Mouse (Mus musculus) layer of hippocampus, adult 9-11 months (tissue): ENCODE measurements around the gene Trim9.

Experiments
- DNase-seq: peaks from one replicate; pipeline ENCODE4 v3.0.0; 2022

The Trim9 gene

GRCm38 (mm10) chr12:70322790-70323189 lies 24.6 kb downstream of the Trim9 start:
- no peak for DNase-seq

GRCm38 (mm10) chr12:70316147-70316546 lies 31.3 kb downstream of the Trim9 start:
- DNase-seq = no peak

DNA sequence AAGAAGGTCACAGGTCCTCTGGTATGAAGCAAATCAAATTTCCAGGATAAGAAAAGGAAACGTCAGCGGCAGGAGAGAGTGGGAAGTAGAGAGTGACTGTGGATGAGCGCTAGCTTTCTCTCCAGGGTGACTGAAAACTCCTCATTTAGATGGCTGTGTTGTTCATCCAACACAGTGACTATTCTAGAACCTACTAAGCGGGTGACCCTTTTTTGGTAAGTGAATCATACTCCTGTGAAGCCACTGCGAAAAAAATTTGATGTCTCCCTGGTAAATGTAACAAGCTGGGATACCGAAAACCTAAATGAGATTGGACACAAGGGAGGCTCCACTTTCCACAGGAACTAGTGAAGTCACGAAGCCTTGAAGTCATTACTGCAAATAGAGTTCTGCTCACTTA lies 39.5 kb downstream of the Trim9 start:
- DNase-seq = no peak

DNA sequence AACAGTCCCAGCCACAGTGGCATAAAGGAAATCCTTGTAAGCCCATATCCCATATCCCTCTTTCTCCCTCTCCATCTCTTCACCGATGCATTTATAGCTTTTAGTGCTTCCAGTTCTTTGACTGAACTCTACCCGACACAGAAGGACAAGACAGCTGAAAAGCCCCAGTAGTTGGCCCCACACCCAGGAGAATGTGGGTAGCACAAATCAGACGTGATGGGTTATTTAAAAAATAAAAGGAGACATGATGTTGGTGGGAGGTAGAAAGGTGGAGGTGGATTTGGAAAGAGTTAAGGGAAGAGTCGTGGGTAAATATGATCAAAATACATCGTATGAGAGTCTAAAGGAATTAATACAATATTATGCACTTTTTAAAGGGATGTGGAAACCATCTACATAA lies 40.4 kb downstream of the Trim9 start:
- DNase-seq = peak; percentile 42

- DNase-seq = no peak
These were observed 43.4 kb downstream of the Trim9 start for GRCm38 (mm10) chr12:70304014-70304413.

- no peak for DNase-seq
These were observed 43.9 kb downstream of the Trim9 start for GRCm38 (mm10) chr12:70303525-70303924.

DNA sequence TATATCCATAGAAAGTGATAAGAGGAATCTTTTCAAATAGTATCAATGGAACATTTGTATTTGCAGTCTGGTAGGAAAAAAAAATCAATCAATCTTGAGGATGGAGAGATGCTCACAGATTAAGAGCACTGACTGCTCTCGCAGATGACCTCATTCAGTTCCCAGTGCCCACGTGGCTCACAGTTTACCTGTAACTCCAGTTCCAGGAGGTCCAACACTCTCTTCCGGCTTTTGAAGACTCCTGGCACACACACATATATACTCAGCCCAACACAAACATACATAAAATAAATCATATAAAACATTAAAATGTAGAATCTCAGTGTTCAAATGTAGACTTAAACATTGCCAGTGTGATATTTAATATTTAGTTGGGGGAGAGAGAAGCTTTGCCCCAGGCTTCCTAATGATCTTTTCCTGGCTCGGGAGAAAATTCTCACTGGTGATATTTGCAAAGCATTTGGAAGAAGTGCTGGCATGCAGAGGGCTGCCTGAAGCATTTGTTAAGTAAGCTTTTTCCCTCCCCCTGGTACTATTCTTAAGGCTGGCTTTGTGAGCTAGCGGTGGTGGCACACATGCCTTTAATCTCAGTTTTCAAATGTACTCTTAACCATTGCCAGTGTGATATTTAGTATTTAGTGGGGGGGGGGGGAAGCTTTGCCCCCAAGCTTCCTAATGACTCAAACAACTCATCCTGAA lies 45.2 kb downstream of the Trim9 start:
- DNase-seq = no peak

DNA sequence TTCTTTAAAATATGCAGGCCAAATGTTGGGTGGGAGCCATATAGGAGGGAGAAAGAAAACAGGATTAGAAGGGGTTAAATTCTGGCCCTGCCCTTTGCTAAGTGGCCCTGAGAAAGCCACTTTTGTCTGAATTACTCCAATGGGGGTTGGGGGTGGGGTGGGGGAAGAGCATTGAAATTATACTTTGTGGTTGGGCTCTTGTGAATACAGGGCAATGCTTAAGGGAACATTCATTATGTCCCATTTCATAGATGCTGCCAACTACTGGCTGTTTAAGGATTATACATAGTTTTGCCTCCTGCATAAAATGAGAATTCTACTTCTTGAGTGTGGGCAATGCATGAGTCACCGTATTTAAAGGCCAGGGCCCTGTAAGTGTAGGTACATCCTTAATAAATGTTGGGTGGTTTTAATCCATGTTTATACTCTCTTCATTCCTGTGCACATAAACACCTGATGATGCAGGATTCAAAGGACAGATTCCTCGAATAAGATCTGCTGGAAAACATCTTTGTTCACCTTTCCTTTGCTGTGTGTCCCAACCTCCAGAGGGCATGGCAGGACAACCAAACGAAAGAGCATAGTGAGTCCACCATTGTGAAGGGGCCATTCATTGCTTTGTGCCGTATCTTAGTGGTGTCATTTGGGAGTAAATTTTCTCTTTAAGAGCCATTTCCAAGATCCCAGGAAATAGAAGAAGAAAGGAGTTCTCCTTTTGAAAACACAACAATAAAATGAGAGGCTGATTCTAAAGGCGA lies 53.3 kb downstream of the Trim9 start:
- DNase-seq = no peak

- no peak for DNase-seq
These were observed 54.1 kb downstream of the Trim9 start for GRCm38 (mm10) chr12:70293165-70293926.

- no peak for DNase-seq
These were observed 61.9 kb downstream of the Trim9 start for GRCm38 (mm10) chr12:70285521-70285920.

DNA sequence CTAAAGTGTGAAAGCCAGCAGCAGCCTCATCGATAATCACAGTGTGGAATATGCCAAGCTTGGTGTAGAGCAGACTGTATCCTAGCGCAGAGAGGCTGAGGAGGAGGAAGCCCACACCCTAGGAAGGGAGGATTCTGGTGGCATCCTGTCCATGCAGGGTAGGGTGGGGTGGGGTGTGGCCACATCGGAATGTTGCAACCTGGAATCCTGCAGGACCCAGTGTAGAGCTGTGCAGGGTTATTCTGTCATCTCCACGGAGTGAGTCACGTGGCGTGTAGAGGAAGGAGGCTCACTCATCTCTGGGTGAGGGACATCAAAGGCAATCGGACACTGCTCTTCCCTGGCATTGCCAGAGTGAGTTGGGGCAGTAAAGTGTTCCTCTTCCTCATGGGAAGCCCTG lies 62.4 kb downstream of the Trim9 start:
- DNase-seq = no peak

DNA sequence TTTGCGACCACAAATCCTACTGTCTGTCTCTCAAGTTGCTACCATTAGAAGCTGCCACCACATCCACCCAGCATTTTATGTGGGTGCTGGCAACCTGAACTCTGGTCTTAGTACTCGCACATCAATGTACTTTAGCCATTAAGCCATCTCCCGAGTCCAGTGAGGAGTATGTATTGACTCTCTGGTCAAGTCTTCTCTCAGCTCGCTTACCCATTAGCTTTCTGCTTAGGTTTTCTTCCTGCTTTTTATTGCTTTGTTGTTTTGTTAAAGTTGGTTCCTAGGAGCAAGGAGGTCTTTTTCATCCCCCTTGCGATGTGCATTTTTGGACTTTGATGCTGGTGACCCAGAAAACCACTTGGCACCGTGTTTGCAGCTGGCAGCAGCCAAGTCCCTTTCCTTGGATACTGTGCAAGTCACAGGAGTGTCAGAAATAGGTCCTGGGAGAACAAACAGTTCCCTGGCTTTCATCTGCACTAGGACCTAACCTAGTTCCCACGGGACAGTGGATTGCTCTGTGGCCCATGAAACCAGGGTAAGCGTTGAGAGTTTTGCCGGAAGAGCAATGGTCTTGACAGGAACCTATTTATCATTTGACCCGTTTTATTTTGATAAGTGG lies 64.2 kb downstream of the Trim9 start:
- peak; percentile 44 for DNase-seq

GRCm38 (mm10) chr12:70280930-70281329 lies 66.5 kb downstream of the Trim9 start:
- DNase-seq = no peak

GRCm38 (mm10) chr12:70280381-70280780 lies 67.0 kb downstream of the Trim9 start:
- no peak for DNase-seq

DNA sequence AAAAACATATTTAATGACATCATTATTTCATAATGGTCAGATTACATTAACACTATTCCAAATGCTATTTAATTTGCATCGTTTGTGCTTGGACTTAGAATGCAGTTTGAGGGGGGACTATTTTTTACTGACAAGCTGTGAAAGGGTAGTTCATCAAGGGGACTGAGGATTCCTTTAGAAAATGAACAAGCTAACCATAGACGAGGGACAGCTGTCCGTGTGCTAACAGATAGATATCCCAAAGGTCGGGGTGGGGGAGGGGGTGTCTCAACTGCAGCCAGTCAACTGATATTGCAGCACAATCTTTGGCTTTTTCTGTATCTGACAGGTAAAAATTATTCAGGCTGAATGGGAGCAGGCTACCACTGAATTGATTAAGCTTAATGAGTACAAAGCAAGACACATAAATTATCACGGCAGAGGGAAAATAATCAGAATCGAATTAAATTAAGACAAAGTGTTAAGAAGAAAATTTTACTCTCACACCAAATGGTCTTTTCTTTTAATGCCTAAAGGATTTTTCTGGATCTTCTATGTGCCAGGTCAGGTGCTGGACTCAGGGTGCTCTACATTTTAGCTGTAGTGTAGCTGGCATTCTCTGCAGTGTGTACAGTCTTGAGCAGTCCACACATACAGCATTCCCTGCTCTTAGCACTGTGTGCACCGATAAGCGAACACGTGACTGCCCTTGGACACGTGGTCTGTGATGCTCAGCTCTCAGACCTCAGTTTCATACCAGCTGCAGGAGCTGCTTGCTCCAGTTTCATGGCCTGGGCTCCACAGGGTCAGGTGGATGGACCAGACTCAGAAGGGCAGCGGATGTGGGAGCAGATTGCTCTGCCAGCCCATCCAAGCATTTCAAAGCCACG lies 70.1 kb downstream of the Trim9 start:
- DNase-seq = no peak

DNA sequence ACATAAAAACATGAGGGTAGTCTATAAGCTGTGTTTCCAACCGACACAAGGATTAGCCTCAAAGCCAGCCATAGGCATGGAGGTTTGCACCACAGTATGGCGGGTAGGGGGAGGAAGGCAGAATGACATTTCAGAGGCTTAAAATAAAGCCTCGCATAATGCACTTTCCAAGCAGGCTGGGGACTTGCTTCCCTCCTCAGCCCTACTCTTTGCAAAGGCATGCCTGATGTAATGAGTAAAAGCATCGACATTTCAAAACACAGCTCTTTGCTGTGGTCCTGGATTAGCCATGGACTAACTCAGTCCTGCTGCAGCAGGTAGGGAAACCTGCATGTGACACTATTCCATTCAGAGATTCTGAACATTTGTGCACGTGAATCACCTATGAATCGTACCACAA lies 77.7 kb downstream of the Trim9 start:
- DNase-seq = no peak

DNA sequence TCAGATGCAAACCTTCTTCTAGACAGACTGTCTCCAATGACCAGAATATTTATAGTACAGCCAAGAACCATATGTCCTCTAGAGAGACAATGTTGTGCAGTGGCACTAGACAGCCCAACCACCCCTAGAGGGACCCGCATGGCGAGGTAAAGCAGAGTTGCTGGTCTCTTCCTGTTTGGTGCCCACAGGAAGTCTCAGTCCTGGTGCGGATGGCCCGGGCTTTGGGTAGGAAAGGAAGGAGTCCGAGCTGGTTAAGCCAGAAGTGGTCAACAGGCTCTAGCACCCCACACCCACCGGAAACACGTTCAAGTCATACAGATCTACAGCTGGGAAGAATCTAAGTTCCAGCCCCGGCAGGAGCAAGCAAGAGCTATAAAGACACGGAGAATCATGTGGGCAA lies 80.1 kb downstream of the Trim9 start:
- no peak for DNase-seq

DNA sequence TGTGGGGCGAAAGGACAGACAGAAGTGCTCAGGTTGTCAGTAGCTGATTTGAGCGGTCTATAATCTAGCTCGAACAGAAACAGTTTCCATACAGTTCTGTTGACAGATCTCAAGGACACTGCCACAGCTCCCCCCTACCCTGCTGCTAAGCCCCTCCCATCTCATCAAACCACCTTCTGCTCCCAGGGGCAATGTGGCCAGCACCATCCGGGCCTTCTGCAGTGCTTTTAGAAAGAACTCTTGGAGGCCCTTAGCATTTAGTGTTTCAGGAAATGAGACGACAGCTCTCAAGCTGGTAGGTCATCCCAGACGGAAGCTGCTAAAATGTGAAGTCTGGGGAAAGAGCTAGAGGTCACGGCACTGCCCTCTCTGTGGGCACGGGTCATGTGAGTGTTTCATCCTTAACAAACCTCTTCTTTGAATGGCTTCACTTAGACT lies 80.9 kb downstream of the Trim9 start:
- DNase-seq = no peak

DNA sequence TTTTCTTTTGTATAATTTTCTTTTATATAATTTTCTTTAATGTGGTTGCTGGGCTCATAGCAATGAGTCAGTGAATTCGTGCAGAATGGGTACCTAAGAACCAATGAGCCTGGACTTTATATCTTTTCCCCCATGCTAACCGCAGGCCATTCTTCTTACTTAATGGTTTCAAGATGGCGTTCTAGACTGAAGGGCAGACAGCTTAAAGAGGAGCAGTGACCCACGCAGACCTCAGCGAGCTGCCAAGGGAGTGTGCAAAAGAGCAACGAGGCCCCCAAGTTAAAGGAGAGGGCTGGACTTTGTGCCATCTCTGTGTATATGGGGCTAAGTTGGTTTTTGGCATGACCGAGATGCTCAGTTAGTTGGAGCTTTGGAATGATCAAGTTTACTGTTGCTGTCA lies 83.7 kb downstream of the Trim9 start:
- no peak for DNase-seq

DNA sequence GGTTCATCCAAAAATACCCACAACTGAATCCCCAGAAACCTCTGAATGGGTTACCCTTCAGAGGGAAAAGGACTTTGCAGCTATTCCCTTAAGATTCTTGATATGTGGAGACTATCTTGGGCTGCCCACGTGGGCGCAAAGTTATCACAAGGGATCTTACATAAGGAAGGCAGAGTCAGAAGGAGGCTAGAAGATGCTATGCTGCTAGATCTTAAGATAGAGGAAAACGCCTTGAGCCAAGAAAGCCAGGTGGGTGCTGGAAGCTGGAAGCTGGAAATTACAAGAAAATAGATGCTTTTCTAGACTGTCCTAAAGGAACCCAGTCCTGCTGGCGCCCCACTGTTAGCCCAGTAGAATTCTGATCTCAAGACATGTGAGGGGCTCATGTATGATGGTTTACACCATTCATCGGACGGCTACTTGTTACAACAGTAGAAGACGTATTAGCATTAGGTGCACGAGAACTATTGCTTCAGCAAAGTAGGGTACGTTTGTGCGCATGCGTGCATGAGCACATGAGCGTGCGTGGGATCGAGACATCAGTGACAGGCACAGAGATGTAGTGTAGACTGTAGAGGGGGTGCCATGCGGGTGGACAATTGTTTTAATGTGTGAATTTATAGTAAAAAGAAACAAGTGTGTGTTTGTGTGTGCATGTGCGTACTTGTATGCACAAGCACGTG lies 85.0 kb downstream of the Trim9 start:
- peak; percentile 57 for DNase-seq

DNA sequence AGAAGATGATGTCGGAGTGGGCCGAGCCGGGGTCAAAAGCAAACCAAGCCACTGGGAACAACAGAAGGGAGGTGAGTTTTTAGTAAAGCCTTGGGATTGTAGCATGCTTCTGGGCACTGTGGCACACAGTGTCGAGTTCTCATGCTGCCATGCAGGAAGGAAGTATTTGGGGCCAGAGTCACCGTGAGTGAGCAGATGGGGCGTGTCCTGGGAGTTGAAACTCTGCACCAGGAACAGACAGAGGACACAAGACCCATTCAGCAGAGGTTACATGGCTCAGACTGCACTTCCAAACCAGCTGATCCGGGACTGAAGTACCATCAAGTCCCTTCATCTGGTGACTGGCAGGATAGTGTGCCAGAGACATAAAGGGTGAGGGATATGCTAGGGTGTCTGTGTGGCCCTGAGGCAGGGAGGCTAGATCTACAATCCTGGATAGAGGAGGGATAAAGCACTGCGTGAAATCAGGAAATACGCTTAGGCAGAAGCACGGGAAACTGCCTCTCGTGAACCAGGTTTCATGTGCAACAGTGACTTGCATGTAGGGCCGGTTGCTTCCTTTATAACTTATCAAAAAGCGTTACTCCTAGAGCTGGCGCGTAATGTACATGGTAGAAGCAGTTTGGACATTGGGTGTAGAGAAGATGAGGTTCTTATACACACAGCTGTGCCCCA lies 96.1 kb downstream of the Trim9 start:
- DNase-seq = no peak
